Mouse (Mus musculus): ENCODE measurements around the gene Ccng2. TPM values are rescaled to one million over a fixed set of nuclear protein-coding genes. Genes with fewer than 3 reads are reported as not detected.

Gene Ccng2
- polyA plus RNA-seq (2015; fragmentation: Nextera tagmentation; extraction: Ambion mirVana): 38.3 and 42.6 TPM in 2 replicates

DNA sequence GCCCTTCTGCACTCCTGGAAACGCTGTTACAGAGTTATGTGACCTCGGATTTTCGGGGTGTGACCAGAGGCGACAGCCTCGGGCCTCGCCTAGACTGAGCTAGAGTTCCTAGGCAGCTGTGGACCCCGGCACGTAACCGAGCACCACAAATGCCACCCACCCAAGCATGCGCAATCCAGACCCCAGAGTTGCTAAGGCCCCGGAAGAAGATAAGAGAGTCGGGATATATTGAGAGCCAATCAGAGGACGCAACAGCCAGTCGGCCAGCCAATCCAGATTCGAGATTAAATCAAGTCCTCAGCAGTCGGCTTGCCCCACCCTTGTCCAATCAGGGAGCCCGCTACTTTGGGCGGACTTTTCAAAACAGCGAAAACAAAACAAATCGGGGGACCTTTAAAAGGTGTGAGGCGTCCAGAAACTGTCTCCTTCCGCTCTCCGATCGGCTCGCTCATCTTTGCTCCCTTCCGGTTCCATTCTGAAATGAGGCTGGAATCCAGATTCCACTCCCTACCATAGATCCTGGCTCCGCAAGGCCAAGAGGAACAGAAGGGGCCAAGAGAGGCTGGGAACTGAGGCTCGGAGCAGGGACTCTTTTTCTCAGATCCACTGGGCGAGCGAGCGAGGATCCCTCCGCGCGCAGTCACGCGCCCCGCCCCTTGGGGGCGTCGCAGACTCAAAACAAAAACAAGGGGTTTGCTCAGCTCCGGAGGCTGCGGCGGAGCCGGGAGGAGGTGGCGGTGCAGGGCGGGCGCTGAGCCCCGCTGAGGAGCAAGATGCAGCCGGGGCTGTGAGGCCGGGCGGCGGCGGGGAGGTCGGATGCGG, at the start of gene Ccng2:
Ccng2 (plus strand) TSS at position 375 of the 822 bp plus-strand sequence.

Other genes with a start within 250 kb of the Ccng2 start
- 0.21 and 0.33 TPM in 2 replicates for gene Sowahb, start 222.2 kb upstream of the Ccng2 start, polyA plus RNA-seq (2015; fragmentation: Nextera tagmentation; extraction: Ambion mirVana)
- 58.9 and 60.7 TPM in 2 replicates for gene Sept11, start 173.8 kb upstream of the Ccng2 start, polyA plus RNA-seq (2015; fragmentation: Nextera tagmentation; extraction: Ambion mirVana)
- 75.6 and 91.6 TPM in 2 replicates for gene Ccni, start 60.8 kb upstream of the Ccng2 start, polyA plus RNA-seq (2015; fragmentation: Nextera tagmentation; extraction: Ambion mirVana)
- 1.6 and 3.3 TPM in 2 replicates for gene 2010109A12Rik, start 60.7 kb upstream of the Ccng2 start, polyA plus RNA-seq (2015; fragmentation: Nextera tagmentation; extraction: Ambion mirVana)